Mouse (Mus musculus): ENCODE data around the gene Rgs6.
A peak's percentile ranks its signal among the peaks of the same experiment; 100 is the strongest.

Gene Rgs6

DNA sequence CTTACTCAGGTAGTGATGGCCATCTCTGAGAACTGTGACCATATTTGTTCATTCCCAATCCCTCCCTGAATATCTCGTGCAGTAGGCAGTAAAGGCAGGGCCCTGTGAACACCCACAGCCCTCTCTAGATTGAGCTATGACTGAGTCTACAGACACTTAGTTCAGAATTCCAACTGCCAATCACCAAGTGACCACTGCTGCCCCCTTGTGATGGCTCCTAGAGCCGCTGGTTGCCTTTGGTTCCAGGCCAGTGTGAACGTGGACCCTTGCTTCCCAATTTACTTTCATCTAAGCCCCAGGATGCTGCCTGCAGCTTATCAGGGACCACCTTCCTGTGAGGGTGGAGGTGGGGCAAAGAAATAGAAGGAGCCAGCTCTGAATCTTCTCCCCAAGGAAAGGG lies 438.9 kb downstream of the Rgs6 start:
- no peak for DNase-seq (ENCODE audit: low spot score in 2 of 2)

DNA sequence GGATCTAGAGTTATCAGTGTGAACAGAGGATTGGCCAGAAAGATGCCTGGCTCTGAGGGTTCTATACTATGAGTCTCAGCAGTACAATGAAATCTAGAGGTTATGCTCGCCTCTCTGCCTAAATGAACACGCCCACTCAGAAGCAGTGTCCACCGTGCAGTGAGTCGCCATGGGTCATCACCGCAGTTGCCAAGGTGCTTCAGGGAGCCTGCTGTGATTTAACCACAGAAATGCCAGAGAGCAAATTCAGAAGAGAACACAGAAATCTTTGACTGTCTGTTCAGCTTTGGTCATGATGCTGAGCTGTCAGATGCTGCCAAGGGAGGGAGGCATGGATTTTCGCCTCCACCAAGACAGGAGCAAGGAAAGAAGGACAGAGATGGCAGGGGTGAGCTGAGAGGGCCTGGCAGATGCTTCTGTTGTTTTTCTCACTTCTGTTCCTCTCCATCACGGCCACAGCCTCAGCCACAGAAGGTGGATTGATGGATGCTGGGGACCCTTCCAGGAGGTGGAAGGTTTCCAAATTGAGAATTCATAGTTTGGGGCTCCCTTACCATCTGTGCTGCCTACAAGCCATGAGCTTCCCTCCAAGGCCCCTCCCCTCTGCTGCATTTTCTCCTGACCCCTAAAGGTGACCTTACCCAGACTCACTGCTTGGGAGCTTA lies 445.2 kb downstream of the Rgs6 start:
- no peak for DNase-seq (ENCODE audit: low spot score in 2 of 2)

DNA sequence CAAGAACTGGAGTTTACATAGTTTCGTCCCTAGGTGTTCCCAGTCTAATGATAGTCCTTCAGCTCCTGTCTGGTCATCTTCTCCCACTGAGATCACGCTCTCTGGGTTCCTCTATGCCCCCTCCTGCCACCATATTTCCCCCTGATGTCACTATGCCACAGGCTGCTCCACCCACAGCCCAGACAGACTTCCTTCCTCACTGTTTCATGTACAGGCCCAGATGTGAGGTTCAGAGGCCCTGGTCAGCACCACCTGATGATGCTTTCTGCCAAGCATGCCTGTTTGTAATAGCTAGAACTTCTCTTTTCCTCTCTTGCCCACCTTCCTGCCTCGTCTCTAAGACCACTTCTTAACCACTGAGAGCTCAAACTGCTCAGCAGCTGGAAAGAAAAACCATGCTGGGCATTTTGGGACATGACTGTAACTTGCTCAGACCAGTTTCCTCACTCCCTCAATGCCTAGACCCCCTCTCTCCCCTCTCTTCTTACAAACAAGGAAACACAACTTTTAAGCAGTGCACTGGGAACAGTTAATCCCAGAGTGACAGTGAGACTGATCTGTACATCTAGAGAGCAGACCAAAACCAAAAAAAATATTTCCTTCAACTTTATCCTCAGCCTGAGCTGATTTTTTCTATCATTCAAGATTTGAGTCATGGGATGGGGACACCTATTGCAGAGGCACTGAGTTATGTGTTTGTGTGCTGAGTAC lies 446.9 kb downstream of the Rgs6 start:
- no peak for DNase-seq (ENCODE audit: low spot score in 2 of 2)

DNA sequence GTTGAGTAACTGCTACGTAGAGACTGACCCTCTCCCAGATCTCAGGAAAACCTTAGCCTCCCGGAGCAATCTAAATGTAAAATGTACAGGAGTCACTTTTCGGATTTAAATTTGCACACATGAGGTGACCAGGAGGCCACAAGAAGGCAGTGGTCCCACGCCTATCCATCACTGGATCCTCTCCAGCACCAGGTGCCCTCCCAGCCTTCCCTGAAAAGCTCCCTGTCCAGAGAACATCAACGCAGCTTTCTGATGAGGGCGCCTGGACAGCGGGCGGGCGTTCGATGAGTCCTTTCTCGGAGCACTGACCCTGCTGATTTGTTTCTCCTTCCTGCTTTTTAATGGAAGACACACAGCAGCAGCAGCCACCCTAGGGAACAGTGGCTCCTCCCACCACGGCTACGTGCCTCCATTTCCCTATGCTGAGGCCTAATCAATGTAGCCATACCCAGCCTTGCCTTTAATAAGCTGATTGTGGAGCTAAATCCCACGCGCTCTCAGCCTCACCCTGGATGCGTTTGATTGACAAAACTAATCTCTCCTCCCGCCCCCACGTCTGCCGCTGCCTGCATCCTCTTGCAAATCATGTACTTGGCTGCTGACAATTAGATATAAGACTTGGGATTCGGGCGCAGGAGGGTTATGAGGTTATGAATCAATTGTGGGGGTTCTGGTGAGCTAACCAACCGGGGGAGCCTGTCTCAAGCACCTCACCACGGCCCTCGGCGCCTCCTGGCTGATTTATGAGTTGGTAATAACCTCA lies 449.9 kb downstream of the Rgs6 start:
- peak; percentile 56 to 69 for DNase-seq (ENCODE audit: low spot score in 2 of 2)

DNA sequence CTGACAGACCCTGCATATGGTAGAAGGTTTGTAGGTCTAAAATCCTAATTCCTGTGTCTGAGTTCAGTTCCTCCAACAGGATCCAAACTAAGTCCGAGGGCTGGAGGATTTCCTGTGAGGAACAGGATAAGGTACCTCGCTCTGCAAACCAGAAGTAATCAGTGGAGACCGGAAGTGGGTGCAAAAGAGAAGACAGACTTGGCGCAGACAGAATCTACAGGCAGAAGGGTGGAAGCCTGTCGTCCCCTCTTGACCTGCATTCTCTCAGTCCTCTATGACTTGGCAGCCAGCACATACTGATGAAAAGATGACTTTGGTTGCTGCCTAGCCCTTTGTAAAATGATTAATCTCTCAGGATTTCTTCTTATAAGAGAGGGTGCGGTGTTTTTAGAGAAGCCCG lies 450.7 kb downstream of the Rgs6 start:
- no peak for DNase-seq (ENCODE audit: low spot score in 2 of 2)

DNA sequence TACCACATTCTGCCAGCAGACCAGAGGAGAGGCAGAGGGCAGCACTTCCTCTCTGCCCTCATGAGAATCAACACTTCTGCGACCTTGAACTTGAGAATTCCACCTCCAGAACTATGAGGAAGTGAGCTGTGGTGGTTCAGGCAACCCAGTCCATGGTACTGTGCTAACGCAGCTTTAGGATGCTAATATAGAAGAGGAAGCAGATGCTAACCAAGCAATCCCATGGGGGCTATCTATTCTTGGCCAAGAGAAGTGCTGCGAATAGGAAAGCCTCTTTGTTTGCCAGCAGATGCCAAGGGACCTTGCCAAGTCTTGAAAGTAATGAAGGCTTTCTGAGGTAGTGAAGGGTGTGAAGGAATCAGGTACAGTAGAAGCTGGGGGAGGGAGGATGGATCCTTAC lies 451.8 kb downstream of the Rgs6 start:
- DNase-seq (ENCODE audit: low spot score in 2 of 2), result peak in 1 of 2 experiments; percentile 34

DNA sequence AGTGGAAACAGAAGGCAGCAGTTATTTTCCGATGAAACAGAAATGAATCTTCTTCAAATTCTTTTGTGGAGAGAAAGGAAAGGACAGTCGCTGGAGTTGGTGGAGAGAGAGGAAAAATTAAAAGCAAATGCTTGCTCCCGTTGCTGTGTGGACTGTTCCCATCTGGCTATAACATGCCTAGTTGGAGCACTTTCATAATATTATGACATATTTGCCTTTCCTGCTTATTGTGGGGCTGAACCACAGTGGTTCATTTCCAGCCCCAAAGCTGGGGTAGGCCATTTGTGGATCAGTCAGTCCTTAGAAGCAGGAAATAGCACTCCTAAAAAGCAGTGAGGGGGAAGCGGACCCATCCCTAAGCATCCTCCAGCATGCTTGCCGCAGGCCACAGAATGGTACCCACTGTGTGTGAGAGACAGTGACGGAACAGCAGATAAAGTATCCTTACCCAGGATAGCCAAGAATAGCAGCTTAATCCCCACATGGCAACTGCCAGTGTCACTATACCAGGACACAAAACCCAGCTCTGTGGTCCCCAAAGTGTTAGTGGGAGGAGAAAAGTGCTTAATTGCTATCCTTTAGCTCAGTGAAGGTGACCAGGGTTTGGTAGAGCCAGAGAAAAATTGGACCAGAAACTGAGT lies 456.0 kb downstream of the Rgs6 start:
- no peak for DNase-seq (ENCODE audit: low spot score in 2 of 2)

DNA sequence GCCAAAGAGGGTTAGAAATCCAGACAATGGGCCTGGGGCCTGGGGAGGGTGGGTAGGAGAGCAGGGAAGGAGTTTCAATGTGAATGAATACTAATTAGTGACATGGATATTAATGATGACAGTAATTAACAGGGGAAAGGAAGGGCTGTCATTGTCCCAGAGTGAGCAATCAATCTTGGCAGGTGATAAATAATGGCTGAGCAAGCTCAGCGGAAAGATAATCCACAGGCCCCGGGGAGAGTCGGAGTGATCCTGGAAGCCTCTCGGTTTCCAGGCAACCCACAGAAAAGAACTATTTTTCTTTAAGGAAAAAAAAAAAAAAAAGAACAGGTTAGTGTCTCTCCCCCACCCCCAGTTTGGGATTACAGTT lies 456.5 kb downstream of the Rgs6 start:
- DNase-seq (ENCODE audit: low spot score in 2 of 2), result peak in 1 of 2 experiments; percentile 11

DNA sequence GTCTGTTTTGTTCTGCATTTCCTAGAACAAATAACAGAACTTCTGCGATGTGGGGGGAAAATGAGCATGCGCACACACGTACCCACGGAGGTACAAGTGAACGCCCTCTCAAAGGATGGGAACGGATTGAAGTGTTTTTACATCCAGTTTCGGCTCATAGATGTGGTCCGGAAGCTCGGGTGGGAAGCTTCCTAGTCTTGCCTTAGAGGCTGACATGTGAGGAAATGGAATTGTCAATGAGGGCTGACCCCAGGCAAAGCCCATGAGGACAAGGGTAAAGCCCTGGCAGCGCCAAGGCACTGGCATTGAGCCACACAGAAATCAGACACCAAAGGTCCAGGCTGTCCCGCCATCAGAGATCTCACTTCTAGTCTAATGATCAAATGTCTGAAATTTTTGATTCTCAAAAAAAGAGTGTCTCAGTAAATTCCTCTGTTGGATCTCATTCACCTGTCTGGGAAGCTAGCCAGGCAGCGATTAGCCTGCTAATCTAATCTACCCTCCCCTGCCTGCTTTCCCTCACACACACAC lies 457.0 kb downstream of the Rgs6 start:
- DNase-seq (ENCODE audit: low spot score in 2 of 2), result peak; percentile 27 to 45

DNA sequence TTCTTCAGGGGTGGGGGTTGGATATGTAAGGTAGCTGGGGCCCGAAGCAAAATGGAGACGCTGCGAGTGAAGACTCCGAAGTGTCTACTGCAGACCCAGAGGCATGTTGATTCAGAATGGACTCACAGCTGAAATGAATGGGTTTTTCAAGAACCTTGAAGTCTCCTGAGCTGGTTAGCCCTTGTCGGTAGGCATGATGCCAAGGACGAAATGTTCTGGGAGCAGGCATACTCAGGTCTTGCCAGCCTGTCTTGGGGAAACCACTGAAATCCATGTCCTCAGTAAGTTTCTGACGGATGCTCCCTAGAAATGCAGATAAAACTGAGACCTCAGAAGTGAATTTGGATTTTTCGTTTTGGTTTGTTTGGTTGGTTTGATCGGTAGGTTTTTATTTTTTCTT lies 458.6 kb downstream of the Rgs6 start:
- DNase-seq (ENCODE audit: low spot score in 2 of 2), result no peak

DNA sequence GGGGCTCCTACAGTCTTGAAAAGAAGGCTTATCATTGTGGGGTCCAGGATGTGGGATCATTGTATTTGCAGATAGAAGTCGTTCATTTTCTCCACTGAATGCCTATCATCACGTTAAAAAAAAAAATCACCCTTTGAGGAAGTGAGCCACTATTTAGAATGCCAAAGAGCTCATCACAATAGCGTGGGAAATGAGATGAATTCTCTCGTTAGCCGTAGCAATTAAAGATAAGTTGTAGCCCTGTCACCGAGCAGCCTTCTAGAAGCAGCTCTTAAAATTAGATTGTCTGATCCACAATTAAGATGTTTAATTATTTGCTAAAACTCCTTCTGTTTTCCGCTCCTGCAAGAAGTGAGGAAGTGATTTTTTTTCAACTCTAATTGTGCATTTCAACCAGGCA lies 459.6 kb downstream of the Rgs6 start:
- DNase-seq (ENCODE audit: low spot score in 2 of 2), result no peak

DNA sequence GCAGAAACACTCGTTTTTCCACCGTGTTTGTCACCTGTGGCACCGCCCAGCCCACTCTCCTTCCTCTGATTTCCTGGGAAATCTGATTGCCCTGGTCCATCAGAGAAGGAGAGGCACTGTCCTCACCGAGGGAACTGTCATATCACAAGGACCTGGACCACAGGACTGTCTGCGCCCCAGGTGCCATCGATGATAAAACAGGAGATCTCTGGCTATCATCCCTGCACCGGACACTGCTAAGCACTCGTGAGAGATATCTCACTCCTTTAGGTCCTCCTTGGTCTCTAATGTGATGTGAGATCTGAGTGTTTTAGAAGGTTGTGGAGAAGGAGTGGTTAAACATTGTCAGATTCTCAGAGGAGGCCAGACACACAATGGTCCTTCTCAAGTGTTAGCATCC lies 462.4 kb downstream of the Rgs6 start:
- no peak for DNase-seq (ENCODE audit: low spot score in 2 of 2)

DNA sequence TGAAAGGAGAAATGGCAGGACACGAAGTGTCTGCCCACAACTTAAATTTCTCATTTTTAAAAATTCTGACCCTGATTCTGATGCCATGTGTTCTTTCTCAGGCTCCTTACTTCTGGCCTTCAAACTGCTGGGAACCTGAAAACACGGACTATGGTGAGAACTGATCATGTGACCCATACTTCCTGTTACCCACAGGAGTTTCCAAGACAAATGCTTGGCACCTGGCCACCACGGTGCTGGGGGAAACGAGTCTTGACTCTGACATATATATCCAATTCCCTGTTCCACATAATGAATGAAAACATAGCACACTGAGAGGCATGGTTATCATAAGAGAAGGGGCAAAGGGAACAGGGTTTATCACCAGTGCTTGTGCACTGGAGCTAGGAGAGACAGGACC lies 464.3 kb downstream of the Rgs6 start:
- DNase-seq (ENCODE audit: low spot score in 2 of 2), result no peak

DNA sequence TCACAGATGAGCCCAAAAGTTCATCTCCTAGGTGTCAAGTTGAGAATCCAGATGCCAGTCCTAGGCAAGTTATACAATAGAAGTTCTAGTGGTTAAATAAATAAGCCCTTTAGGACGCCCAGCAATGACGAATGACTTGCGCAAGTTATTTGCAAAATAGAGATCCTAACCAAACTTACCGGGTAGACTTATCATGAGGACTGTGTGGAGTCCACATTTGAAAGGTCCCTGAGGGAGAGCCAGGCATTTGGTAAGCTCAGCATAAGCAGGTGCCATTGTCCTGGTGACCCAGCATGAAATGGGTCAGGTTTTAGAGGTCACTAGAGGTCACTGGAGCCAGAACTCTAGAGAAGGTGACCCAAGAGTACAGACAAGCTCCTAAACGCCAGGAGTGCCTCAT lies 467.6 kb downstream of the Rgs6 start:
- no peak for DNase-seq (ENCODE audit: low spot score in 2 of 2)

DNA sequence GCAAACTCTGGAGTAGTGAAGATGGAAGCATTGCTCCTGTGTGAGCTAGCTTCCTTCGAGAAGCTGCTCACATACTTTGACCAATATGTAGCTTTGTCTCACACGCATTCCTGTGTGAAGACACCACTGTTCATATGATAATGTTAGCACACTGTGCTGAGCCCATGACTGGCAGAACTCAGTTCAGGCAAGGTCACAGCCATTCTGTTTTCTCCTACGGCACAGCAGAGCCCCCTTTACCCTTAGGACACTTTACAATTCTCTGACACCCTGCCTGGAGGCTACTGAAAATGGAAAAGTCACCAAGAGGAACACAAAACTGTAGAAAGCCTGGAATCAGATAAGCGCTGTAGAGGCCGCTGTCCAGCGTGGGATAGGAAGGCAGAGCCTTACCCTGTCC lies 478.3 kb downstream of the Rgs6 start:
- DNase-seq (ENCODE audit: low spot score in 2 of 2), result no peak

DNA sequence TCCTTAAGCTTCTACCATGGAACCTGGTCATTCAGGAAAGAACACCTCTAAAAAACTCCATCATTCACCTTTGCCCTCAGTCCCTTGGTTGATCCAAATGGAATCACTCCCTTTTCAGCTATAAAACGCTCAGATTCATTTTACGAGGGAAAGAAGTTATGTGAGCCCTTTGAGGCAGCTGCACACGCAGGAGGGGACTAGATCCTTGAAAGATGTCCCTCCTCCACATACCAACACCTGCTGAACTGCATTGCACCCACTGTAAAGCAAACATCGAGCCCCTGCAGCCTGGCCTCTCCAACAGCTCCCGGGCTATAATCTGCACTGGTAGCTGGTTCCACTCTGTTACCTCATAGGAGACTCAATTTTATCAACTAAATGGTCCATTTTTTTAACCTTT lies 482.8 kb downstream of the Rgs6 start:
- DNase-seq (ENCODE audit: low spot score in 2 of 2), result no peak

DNA sequence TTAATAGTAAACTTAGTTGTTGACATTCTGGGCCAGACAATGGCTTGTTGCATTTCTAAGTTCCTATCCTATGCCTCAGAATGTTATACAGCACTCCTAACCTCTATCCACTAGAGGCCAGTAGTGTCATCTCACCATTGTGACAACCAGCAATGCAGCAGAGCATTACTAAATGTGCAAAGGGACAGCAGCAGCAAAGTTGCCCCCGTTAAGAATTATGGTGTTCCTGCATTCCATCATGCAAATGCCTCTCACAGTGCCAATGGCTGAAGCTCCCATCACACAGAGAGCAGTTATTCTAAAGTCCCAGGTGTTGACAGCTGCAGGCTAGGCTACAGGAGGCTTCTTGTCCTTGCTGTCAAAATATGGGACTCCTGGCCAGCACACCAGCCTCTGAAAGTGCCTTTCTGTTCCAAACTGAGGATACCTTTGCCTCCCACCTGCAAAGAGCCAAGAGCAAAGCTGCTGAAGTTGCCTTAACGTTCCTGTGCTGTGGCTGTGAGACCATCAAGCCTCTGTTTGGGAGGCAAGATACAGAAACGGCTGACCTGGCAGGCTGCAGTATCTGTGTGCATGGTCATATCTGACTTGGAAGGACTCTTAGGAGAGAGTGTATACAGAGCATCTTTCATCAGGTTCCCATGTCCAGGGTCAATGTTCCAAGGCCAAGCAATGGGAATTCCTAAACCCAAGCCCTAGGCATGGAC lies 484.2 kb downstream of the Rgs6 start:
- DNase-seq (ENCODE audit: low spot score in 2 of 2), result no peak

DNA sequence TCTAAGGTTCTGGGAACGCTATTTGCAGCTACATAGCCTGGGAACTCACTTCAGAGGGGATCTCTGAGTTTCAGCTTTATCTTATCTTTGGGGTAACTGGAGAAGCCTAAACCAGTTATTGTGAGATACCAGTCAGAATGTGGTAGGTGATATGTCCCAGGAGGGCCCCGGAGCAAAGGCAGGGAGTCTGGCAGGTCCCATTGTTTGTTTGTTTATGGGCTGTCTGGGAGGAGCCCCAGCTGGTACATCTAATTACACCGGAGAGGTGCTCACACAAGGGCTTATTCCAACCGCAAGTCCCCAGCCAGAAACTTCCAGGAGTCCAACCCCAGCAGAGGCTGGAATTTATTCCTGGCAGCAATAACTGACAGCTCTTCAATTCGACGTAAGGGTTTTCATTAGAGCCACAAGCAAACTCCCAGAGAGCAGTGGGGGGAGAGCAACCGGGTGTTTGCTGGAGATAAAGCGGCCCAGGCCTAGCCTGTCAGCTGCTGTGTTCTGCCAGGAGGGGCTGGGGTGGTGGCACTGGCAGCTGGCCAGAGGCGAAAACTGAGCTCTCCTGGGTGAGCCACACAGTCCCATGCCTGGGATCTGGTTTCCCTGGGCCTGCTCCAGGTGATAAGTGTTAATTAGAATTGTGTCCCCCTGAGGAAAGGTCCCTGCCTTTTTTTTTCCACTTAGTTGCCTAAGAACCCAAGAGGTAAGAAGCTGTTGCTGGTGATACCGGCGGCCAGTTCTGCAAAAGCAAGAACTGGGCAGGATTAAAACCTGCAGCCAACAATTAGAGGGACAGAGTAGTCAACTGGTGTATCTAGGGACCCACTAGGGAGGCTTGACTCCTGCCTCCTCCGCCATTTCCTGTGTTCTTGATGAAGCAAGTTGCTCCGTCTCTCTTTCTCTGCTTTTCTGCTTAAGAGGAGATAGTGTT lies 485.1 kb downstream of the Rgs6 start:
- DNase-seq (ENCODE audit: low spot score in 2 of 2), result no peak

DNA sequence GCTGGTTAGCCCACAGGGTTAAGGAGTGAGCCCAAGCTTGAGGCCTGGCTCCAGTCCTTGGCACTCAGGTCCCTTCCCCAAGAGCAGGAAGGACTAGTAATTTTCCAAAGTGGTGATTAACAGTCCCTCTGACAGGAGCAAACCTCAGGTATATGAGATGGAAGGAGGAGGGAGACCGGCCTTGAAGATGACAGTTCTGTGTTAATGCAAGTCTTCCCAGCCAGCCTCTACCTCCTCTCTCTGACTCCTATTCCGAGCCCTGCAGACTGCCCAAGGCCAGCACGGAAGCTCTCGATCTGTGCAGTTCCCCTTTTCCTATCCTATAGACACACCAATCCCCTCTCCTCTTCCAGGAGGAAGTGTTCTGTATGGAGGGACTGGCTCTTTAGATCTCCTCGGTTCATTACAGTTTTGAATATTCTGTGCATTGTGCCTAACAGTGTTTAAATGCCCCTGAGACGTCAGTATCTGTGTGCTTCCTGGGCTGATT lies 485.8 kb downstream of the Rgs6 start:
- no peak for DNase-seq (ENCODE audit: low spot score in 2 of 2)

DNA sequence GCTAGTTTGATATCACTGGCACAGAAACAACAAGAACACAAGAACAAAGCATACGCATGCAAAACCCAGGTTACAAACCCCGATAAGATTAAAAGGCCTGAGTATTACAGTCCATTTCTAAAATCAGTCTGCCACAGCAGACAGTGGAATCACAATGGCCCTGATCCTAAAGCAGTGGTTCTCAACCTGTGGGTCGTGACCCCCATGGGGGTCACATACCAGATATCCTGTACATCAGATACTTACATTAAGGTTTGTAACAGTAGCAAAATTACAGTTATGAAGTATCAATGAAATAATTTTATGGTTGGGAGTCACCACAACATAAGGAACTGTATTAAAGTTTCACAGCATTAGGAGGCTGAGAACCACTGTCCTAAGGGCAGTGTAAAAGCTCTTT lies 488.1 kb downstream of the Rgs6 start:
- no peak for DNase-seq (ENCODE audit: low spot score in 2 of 2)

Data from frontal cortex, postnatal 36 days (tissue).